Mouse (Mus musculus) CH12.LX (cell line): ENCODE measurements around the gene Rbm4b. TPM values are rescaled to one million over a fixed set of nuclear protein-coding genes. Genes with fewer than 3 reads are reported as not detected.

Experiments
- DNase-seq: peaks from one replicate; pipeline ENCODE4 v3.0.0-alpha.2; 2013; ENCODE audit errors: extremely low read depth
- H3K27ac ChIP-seq: 2 replicates; pipeline ENCODE4 v1.5.1; 2012; ENCODE audit warnings: low read depth, mild to moderate bottlenecking, control low read depth, moderate library complexity; ENCODE audit not compliant: insufficient read depth
- H3K27me3 ChIP-seq: replicated peaks from 2 replicates; pipeline ENCODE3; 2012; ENCODE audit warnings: inconsistent platforms
- H3K36me3 ChIP-seq, 2 experiments: replicated peaks in 1 of 2; 2 replicates each; pipeline versions ENCODE3 to v1.6.1; 2012; ENCODE audit warnings: inconsistent platforms in 1 of 2, low read length in 1 of 2, mild to moderate bottlenecking in 1 of 2, mixed read lengths in 1 of 2, moderate library complexity in 1 of 2; ENCODE audit not compliant: control insufficient read depth in 1 of 2, insufficient read depth in 1 of 2
- H3K4me1 ChIP-seq, 2 experiments: 2 replicates each; pipeline ENCODE4 v1.6.1; 2012; ENCODE audit warnings: inconsistent platforms in 1 of 2, moderate library complexity in 1 of 2; ENCODE audit not compliant: insufficient read depth in 2 of 2, control insufficient read depth in 1 of 2
- H3K4me2 ChIP-seq: 2 replicates; pipeline ENCODE4 v1.6.1; 2012; ENCODE audit warnings: low read depth, mild to moderate bottlenecking, control low read depth; ENCODE audit not compliant: poor library complexity, insufficient read depth, severe bottlenecking
- H3K4me3 ChIP-seq, 3 experiments: fragments of 150-350 bp in 1 of 3; sonication (generic) in 1 of 3; replicated peaks in 1 of 3; 2 replicates each; pipeline versions ENCODE3 to v1.5.1; 2011 to 2012; ENCODE audit warnings: low read depth in 2 of 3, low read length in 2 of 3, mild to moderate bottlenecking in 2 of 3, moderate library complexity in 2 of 3, control low read depth in 1 of 3, improper control_type of control experiment in 1 of 3, inconsistent platforms in 1 of 3, mixed read lengths in 1 of 3; ENCODE audit not compliant: poor library complexity in 1 of 3
- H3K79me2 ChIP-seq: replicated peaks from 2 replicates; pipeline ENCODE4 v1.6.1; 2012; ENCODE audit warnings: mild to moderate bottlenecking, moderate library complexity; ENCODE audit not compliant: control insufficient read depth, poor library complexity, insufficient read depth, severe bottlenecking; ENCODE audit errors: extremely low read depth
- H3K9ac ChIP-seq: 2 replicates; pipeline ENCODE4 v1.6.1; 2012; ENCODE audit warnings: low read depth, mild to moderate bottlenecking, control low read depth, moderate library complexity; ENCODE audit not compliant: insufficient read depth
- H3K9me3 ChIP-seq: replicated peaks from 2 replicates; pipeline ENCODE3; 2012; ENCODE audit warnings: low read length, inconsistent platforms, mixed read lengths
- CHD1 ChIP-seq: IDR thresholded peaks from 2 replicates; pipeline ENCODE4 v1.6.1; 2012; ENCODE audit warnings: low read depth, low read length, improper control_type of control experiment, inconsistent platforms
- EP300 ChIP-seq: IDR thresholded peaks from 2 replicates; pipeline ENCODE4 v1.6.1; 2011; ENCODE audit warnings: low read length, improper control_type of control experiment
- GABPA ChIP-seq: IDR thresholded peaks from 2 replicates; pipeline ENCODE4 v1.6.1; 2012; ENCODE audit warnings: low read depth, low read length, improper control_type of control experiment, inconsistent platforms; ENCODE audit not compliant: insufficient replicate concordance
- KAT2A ChIP-seq: IDR thresholded peaks from 2 replicates; pipeline ENCODE4 v1.6.1; 2012; ENCODE audit warnings: low read length, improper control_type of control experiment, inconsistent platforms; ENCODE audit not compliant: insufficient replicate concordance
- MAFK ChIP-seq: IDR thresholded peaks from 2 replicates; pipeline ENCODE4 v1.6.1; 2011; ENCODE audit warnings: low read length, improper control_type of control experiment; ENCODE audit not compliant: insufficient replicate concordance
- MAZ ChIP-seq: IDR thresholded peaks from 2 replicates; pipeline ENCODE4 v1.6.1; 2012; ENCODE audit warnings: low read depth, mild to moderate bottlenecking, inconsistent platforms, low read length, improper control_type of control experiment, moderate library complexity
- MYC ChIP-seq: IDR thresholded peaks from 2 replicates; pipeline ENCODE4 v1.6.1; 2011; ENCODE audit warnings: low read depth, mild to moderate bottlenecking, improper control_type of control experiment, low read length
- NRF1 ChIP-seq: IDR thresholded peaks from 2 replicates; pipeline ENCODE4 v1.6.1; 2014; ENCODE audit warnings: low read depth, mild to moderate bottlenecking, inconsistent platforms, low read length, improper control_type of control experiment, moderate library complexity
- SMC3 ChIP-seq: IDR thresholded peaks from 2 replicates; pipeline ENCODE4 v1.6.1; 2011; ENCODE audit warnings: low read depth, low read length, improper control_type of control experiment
- TBP ChIP-seq: conservative IDR thresholded peaks from 2 replicates; pipeline ENCODE4 v1.6.1; 2011; ENCODE audit warnings: low read depth, low read length, improper control_type of control experiment
- TCF12 ChIP-seq: IDR thresholded peaks from 2 replicates; pipeline ENCODE4 v1.6.1; 2014; ENCODE audit warnings: low read depth, mild to moderate bottlenecking, inconsistent platforms, low read length, improper control_type of control experiment
- UBTF ChIP-seq: IDR thresholded peaks from 2 replicates; pipeline ENCODE4 v1.6.1; 2012; ENCODE audit warnings: low read depth, mild to moderate bottlenecking, inconsistent platforms, low read length, improper control_type of control experiment, moderate library complexity
- USF1 ChIP-seq: IDR thresholded peaks from 2 replicates; pipeline ENCODE4 v1.6.1; 2014; ENCODE audit warnings: low read depth, mild to moderate bottlenecking, inconsistent platforms, low read length, improper control_type of control experiment
- USF2 ChIP-seq: conservative IDR thresholded peaks from 2 replicates; pipeline ENCODE4 v1.6.1; 2011; ENCODE audit warnings: low read depth, low read length, improper control_type of control experiment
- ZKSCAN1 ChIP-seq: IDR thresholded peaks from 2 replicates; pipeline ENCODE4 v1.6.1; 2012; ENCODE audit warnings: low read depth, inconsistent platforms, low read length, improper control_type of control experiment, borderline replicate concordance
- dilution Hi-C: fragments of 300-500 bp; cut with MboI; formaldehyde crosslinking; loops from 2 replicates; pipeline ENCODE4 v1.14.3; 2020; ENCODE audit warnings: low sequenced_read_pairs; ENCODE audit not compliant: extremely low pct_unique_long_range_greater_than_20kb, extremely low pct_ligation_motif_present
- in situ Hi-C: fragments of 300-500 bp; cut with MboI; formaldehyde crosslinking; loops from 3 replicates; pipeline ENCODE4 v1.14.3; 2019; ENCODE audit warnings: low sequenced_read_pairs, low pct_ligation_motif_present, low pct_unique_long_range_greater_than_20kb, mixed read lengths
- polyA plus RNA-seq: library from polyadenylated mRNA; unstranded; fragments of >175 nt; gene quantifications from 2 replicates; pipeline ENCODE4 v1.2.1, GENCODE M21; 2012; ENCODE audit warnings: low read depth; ENCODE audit not compliant: insufficient read length
- total RNA-seq, 2 experiments: library from RNA; depleted of rRNA; stranded (reverse); fragments of 300-350 nt in 1 of 2; fragments of >200 nt in 1 of 2; gene quantifications; 2 replicates each; pipeline ENCODE4 v1.2.3; 2012 to 2014

The Rbm4b gene
- total and polyA plus RNA-seq, 3 experiments, result 7.0 to 13.8 (median 11.1) TPM

DNA sequence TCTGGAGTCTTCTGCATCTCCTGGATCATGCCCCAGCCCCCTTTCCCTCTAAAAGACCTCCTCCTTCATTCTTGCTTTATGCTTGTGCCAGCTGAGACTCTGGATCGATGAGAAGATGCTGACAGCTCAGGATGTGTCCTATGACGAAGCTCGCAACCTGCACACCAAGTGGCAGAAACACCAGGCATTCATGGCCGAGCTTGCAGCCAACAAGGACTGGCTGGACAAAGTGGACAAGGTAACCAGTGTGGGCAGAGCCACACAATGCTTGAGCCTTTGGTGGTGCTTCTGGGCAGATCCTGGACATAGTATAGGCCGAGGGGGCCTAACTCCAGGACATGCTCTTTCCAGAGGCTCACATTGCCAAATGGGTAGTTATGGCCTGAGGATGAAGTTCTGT, 16.5 kb upstream of the Rbm4b start:
- Histone ChIP-seq H3K27ac (no peak overlapping the region), H3K4me2 (no peak overlapping the region), H3K36me3 (peaks cover 0 to 3% of the 10 kb centered on the region in 2 experiments), H3K4me1 (no peaks in the 10 kb centered on the region), H3K9me3 (no peaks in the 10 kb centered on the region), H3K9ac (no peak overlapping the region), H3K4me3 (no peak overlapping the region), H3K79me2 (no peaks in the 10 kb centered on the region), H3K27me3 (no peaks in the 10 kb centered on the region)
- no peak for DNase-seq
- dilution Hi-C loops, result no loop called here
- in situ Hi-C loops, result loop anchor here (5.0 to 10.0 kb wide), 3 partner anchors 45 to 242 kb away; partner anchors contain the start of genes 2010003K11Rik, Gm960 and Rce1
- no peak for TF ChIP-seq ZKSCAN1
- TF ChIP-seq KAT2A, result no peak
- no peak for TF ChIP-seq NRF1
- no peak for TF ChIP-seq MYC
- TF ChIP-seq TCF12, result no peak

GRCm38 (mm10) chr19:4741482-4741881, 14.8 kb upstream of the Rbm4b start:
- dilution Hi-C loops, result no loop called here
- TF ChIP-seq USF1 (no peak), MAFK (no peak), UBTF (no peak), USF2 (no peak)
- H3K27me3 ChIP-seq, result no peaks in the 10 kb centered on the region
- H3K36me3 ChIP-seq, result peaks cover 0 to 3% of the 10 kb centered on the region in 2 experiments
- no peaks in the 10 kb centered on the region for H3K4me1 ChIP-seq
- no peaks in the 10 kb centered on the region for H3K9me3 ChIP-seq
- H3K79me2 ChIP-seq, result no peaks in the 10 kb centered on the region
- no peak overlapping the region for H3K4me3 ChIP-seq
- no peak overlapping the region for H3K4me2 ChIP-seq
- no peak for DNase-seq
- H3K27ac ChIP-seq, result no peak overlapping the region
- H3K9ac ChIP-seq, result no peak overlapping the region
- in situ Hi-C loops, result loop anchor here (5.0 to 10.0 kb wide), 3 partner anchors 47 to 244 kb away; partner anchors contain the start of genes 2010003K11Rik, Gm960 and Rce1

GRCm38 (mm10) chr19:4742229-4742628, 14.1 kb upstream of the Rbm4b start:
- TF ChIP-seq GABPA, result no peak
- TF ChIP-seq SMC3, result no peak
- TF ChIP-seq MAZ, result no peak
- TF ChIP-seq ZKSCAN1, result no peak
- TF ChIP-seq EP300, result no peak
- TF ChIP-seq MYC, result no peak
- no peak for TF ChIP-seq MAFK
- TF ChIP-seq TBP, result no peak
- TF ChIP-seq CHD1, result no peak
- DNase-seq, result no peak
- in situ Hi-C loops, result loop anchor here (5.0 to 10.0 kb wide), 3 partner anchors 47 to 245 kb away; partner anchors contain the start of genes 2010003K11Rik, Gm960 and Rce1

More at GRCm38 (mm10) chr19:4742229-4742628, 14.1 kb upstream of the Rbm4b start:
- H3K27ac ChIP-seq, result no peak overlapping the region
- no peak overlapping the region for H3K4me2 ChIP-seq
- H3K9me3 ChIP-seq, result no peaks in the 10 kb centered on the region
- no peaks in the 10 kb centered on the region for H3K27me3 ChIP-seq
- no peaks in the 10 kb centered on the region for H3K4me1 ChIP-seq
- peaks cover 0 to 6% of the 10 kb centered on the region in 2 experiments for H3K36me3 ChIP-seq
- H3K79me2 ChIP-seq, result no peaks in the 10 kb centered on the region
- no peak overlapping the region for H3K9ac ChIP-seq
- no peak overlapping the region for H3K4me3 ChIP-seq
- dilution Hi-C loops, result no loop called here
